Mouse (Mus musculus) CH12.LX (cell line): ENCODE results near the gene Mllt10. TPM values are rescaled to one million over a fixed set of nuclear protein-coding genes. Genes with fewer than 3 reads are reported as not detected.
"Not testable (repeated sequence)": the region's sequence is repeated elsewhere in the genome, so short reads cannot be mapped to it uniquely, and the experiment has no call there.

ENCODE experiments used
- DNase-seq: peaks from one replicate; pipeline ENCODE4 v3.0.0-alpha.2; 2013; ENCODE audit errors: extremely low read depth
- H3K27ac ChIP-seq: 2 replicates; pipeline ENCODE4 v1.5.1; 2012; ENCODE audit warnings: low read depth, mild to moderate bottlenecking, control low read depth, moderate library complexity; ENCODE audit not compliant: insufficient read depth
- H3K27me3 ChIP-seq: replicated peaks from 2 replicates; pipeline ENCODE3; 2012; ENCODE audit warnings: inconsistent platforms
- H3K36me3 ChIP-seq, 2 experiments: replicated peaks in 1 of 2; 2 replicates each; pipeline versions ENCODE3 to v1.6.1; 2012; ENCODE audit warnings: inconsistent platforms in 1 of 2, low read length in 1 of 2, mild to moderate bottlenecking in 1 of 2, mixed read lengths in 1 of 2, moderate library complexity in 1 of 2; ENCODE audit not compliant: control insufficient read depth in 1 of 2, insufficient read depth in 1 of 2
- H3K4me1 ChIP-seq, 2 experiments: 2 replicates each; pipeline ENCODE4 v1.6.1; 2012; ENCODE audit warnings: inconsistent platforms in 1 of 2, moderate library complexity in 1 of 2; ENCODE audit not compliant: insufficient read depth in 2 of 2, control insufficient read depth in 1 of 2
- H3K4me2 ChIP-seq: 2 replicates; pipeline ENCODE4 v1.6.1; 2012; ENCODE audit warnings: low read depth, mild to moderate bottlenecking, control low read depth; ENCODE audit not compliant: poor library complexity, insufficient read depth, severe bottlenecking
- H3K4me3 ChIP-seq, 3 experiments: fragments of 150-350 bp in 1 of 3; sonication (generic) in 1 of 3; replicated peaks in 1 of 3; 2 replicates each; pipeline versions ENCODE3 to v1.5.1; 2011 to 2012; ENCODE audit warnings: low read depth in 2 of 3, low read length in 2 of 3, mild to moderate bottlenecking in 2 of 3, moderate library complexity in 2 of 3, control low read depth in 1 of 3, improper control_type of control experiment in 1 of 3, inconsistent platforms in 1 of 3, mixed read lengths in 1 of 3; ENCODE audit not compliant: poor library complexity in 1 of 3
- H3K79me2 ChIP-seq: replicated peaks from 2 replicates; pipeline ENCODE4 v1.6.1; 2012; ENCODE audit warnings: mild to moderate bottlenecking, moderate library complexity; ENCODE audit not compliant: control insufficient read depth, poor library complexity, insufficient read depth, severe bottlenecking; ENCODE audit errors: extremely low read depth
- H3K9ac ChIP-seq: 2 replicates; pipeline ENCODE4 v1.6.1; 2012; ENCODE audit warnings: low read depth, mild to moderate bottlenecking, control low read depth, moderate library complexity; ENCODE audit not compliant: insufficient read depth
- H3K9me3 ChIP-seq: replicated peaks from 2 replicates; pipeline ENCODE3; 2012; ENCODE audit warnings: low read length, inconsistent platforms, mixed read lengths
- BHLHE40 ChIP-seq: IDR thresholded peaks from 2 replicates; pipeline ENCODE4 v1.6.1; 2011; ENCODE audit warnings: mild to moderate bottlenecking, low read depth, low read length, improper control_type of control experiment
- CHD1 ChIP-seq: IDR thresholded peaks from 2 replicates; pipeline ENCODE4 v1.6.1; 2012; ENCODE audit warnings: low read depth, low read length, improper control_type of control experiment, inconsistent platforms
- ELF1 ChIP-seq: IDR thresholded peaks from 2 replicates; pipeline ENCODE4 v1.6.1; 2014; ENCODE audit warnings: low read depth, mild to moderate bottlenecking, inconsistent platforms, low read length, improper control_type of control experiment
- EP300 ChIP-seq: IDR thresholded peaks from 2 replicates; pipeline ENCODE4 v1.6.1; 2011; ENCODE audit warnings: low read length, improper control_type of control experiment
- GABPA ChIP-seq: IDR thresholded peaks from 2 replicates; pipeline ENCODE4 v1.6.1; 2012; ENCODE audit warnings: low read depth, low read length, improper control_type of control experiment, inconsistent platforms; ENCODE audit not compliant: insufficient replicate concordance
- IRF4 ChIP-seq: IDR thresholded peaks from 2 replicates; pipeline ENCODE4 v1.6.1; 2014; ENCODE audit warnings: low read depth, mild to moderate bottlenecking, inconsistent platforms, low read length, improper control_type of control experiment
- JUN ChIP-seq: IDR thresholded peaks from 2 replicates; pipeline ENCODE4 v1.6.1; 2011; ENCODE audit warnings: low read depth, mild to moderate bottlenecking, low read length, improper control_type of control experiment, moderate library complexity; ENCODE audit not compliant: insufficient read depth
- JUND ChIP-seq: conservative IDR thresholded peaks from 2 replicates; pipeline ENCODE4 v1.6.1; 2011; ENCODE audit warnings: low read depth, low read length, improper control_type of control experiment
- MAFK ChIP-seq: IDR thresholded peaks from 2 replicates; pipeline ENCODE4 v1.6.1; 2011; ENCODE audit warnings: low read length, improper control_type of control experiment; ENCODE audit not compliant: insufficient replicate concordance
- MAZ ChIP-seq: IDR thresholded peaks from 2 replicates; pipeline ENCODE4 v1.6.1; 2012; ENCODE audit warnings: low read depth, mild to moderate bottlenecking, inconsistent platforms, low read length, improper control_type of control experiment, moderate library complexity
- NELFE ChIP-seq: IDR thresholded peaks from 2 replicates; pipeline ENCODE4 v1.6.1; 2011; ENCODE audit warnings: low read depth, low read length, improper control_type of control experiment
- POLR2AphosphoS2 ChIP-seq: IDR thresholded peaks from 2 replicates; pipeline ENCODE4 v1.6.1; 2011; ENCODE audit warnings: low read depth, low read length, improper control_type of control experiment
- RCOR1 ChIP-seq: conservative IDR thresholded peaks from 2 replicates; pipeline ENCODE4 v1.6.1; 2012; ENCODE audit warnings: low read depth, mild to moderate bottlenecking, inconsistent platforms, low read length, improper control_type of control experiment
- TBP ChIP-seq: conservative IDR thresholded peaks from 2 replicates; pipeline ENCODE4 v1.6.1; 2011; ENCODE audit warnings: low read depth, low read length, improper control_type of control experiment
- UBTF ChIP-seq: IDR thresholded peaks from 2 replicates; pipeline ENCODE4 v1.6.1; 2012; ENCODE audit warnings: low read depth, mild to moderate bottlenecking, inconsistent platforms, low read length, improper control_type of control experiment, moderate library complexity
- USF1 ChIP-seq: IDR thresholded peaks from 2 replicates; pipeline ENCODE4 v1.6.1; 2014; ENCODE audit warnings: low read depth, mild to moderate bottlenecking, inconsistent platforms, low read length, improper control_type of control experiment
- USF2 ChIP-seq: conservative IDR thresholded peaks from 2 replicates; pipeline ENCODE4 v1.6.1; 2011; ENCODE audit warnings: low read depth, low read length, improper control_type of control experiment
- ZC3H11A ChIP-seq: IDR thresholded peaks from 2 replicates; pipeline ENCODE4 v1.6.1; 2012; ENCODE audit warnings: low read depth, mild to moderate bottlenecking, inconsistent platforms, low read length, improper control_type of control experiment
- ZKSCAN1 ChIP-seq: IDR thresholded peaks from 2 replicates; pipeline ENCODE4 v1.6.1; 2012; ENCODE audit warnings: low read depth, inconsistent platforms, low read length, improper control_type of control experiment, borderline replicate concordance
- dilution Hi-C: fragments of 300-500 bp; cut with MboI; formaldehyde crosslinking; loops from 2 replicates; pipeline ENCODE4 v1.14.3; 2020; ENCODE audit warnings: low sequenced_read_pairs; ENCODE audit not compliant: extremely low pct_unique_long_range_greater_than_20kb, extremely low pct_ligation_motif_present
- in situ Hi-C: fragments of 300-500 bp; cut with MboI; formaldehyde crosslinking; loops from 3 replicates; pipeline ENCODE4 v1.14.3; 2019; ENCODE audit warnings: low sequenced_read_pairs, low pct_ligation_motif_present, low pct_unique_long_range_greater_than_20kb, mixed read lengths
- polyA plus RNA-seq: library from polyadenylated mRNA; unstranded; fragments of >175 nt; gene quantifications from 2 replicates; pipeline ENCODE4 v1.2.1, GENCODE M21; 2012; ENCODE audit warnings: low read depth; ENCODE audit not compliant: insufficient read length
- total RNA-seq, 2 experiments: library from RNA; depleted of rRNA; stranded (reverse); fragments of 300-350 nt in 1 of 2; fragments of >200 nt in 1 of 2; gene quantifications; 2 replicates each; pipeline ENCODE4 v1.2.3; 2012 to 2014

Mllt10 gene
- total and polyA plus RNA-seq, 3 experiments, result 22.0 to 39.2 (median 27.2) TPM

DNA sequence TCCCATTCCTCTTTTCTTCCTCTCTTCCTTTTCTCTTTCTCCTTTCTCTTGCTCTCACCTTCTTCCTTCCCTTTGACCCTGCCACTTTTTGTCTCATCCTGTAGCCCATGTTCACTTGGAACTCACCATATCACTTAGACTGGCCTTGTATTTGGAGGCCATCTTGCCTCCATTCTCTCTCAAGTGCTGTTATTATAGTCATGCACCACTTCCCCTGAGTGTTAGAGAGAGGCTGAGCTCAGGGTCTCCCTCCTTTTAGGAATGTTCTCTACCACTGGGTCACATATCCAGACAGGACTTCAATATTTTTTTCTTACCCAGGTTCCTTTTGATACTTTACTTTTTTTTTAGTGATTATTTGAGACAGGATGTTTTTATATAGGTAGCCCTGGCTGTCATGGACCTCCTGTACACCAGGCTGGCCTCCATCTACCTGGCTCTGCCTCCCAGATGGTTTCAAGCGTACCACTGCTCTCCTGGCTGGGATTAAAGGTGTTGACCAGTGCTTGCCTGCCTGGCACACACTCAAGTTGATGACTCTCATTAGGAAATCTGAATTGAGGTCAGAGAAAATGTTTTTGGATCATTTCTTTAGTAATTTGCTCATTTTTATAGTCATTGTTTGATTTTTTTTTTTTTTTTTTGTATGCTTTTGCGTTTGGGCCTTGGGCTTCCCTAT lies 25.3 kb downstream of the Mllt10 start:
- dilution Hi-C loops, result no loop called here

DNA sequence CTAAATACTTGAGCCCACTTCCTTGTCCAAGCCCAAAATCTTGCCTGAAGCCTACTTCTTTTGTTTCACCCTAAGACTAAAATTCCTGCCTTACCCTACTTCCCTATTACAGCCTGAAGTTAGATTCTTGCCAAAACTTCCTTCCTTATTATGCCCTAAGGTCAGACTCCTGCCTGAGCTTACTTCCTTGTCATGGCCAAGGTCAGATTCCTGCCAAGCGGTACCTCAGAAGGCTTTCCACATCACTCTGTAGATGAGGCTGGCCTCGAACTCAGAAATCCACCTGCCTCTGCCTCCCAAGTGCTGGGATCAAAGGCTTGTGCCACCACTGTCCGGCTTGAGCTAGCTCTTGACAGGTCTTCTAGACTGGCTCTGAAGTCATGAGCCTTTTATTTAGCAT lies 32.7 kb downstream of the Mllt10 start:
- H3K4me3 ChIP-seq, H3K4me1 ChIP-seq, H3K9ac ChIP-seq, in situ Hi-C loops, DNase-seq, H3K27me3 ChIP-seq, H3K4me2 ChIP-seq, H3K9me3 ChIP-seq, dilution Hi-C loops, H3K27ac ChIP-seq: not testable (repeated sequence)
- Histone ChIP-seq H3K36me3 (peaks cover 35 to 82% of the 10 kb centered on the region in 2 experiments), H3K79me2 (peaks cover 21% of the 10 kb centered on the region)

More for the DNA sequence above, 25.3 kb downstream of the Mllt10 start:
- Histone ChIP-seq H3K27ac (no peak overlapping the region), H3K79me2 (peaks cover 26% of the 10 kb centered on the region), H3K36me3 (peaks cover 32 to 76% of the 10 kb centered on the region in 2 experiments), H3K9ac (no peak overlapping the region), H3K4me2 (no peak overlapping the region), H3K4me3 (no peak overlapping the region), H3K27me3 (no peaks in the 10 kb centered on the region), H3K9me3 (no peaks in the 10 kb centered on the region), H3K4me1 (peaks cover 0 to 5% of the 10 kb centered on the region in 2 experiments; a peak in 1 of 4 replicates)
- TF ChIP-seq NELFE (no peak), MAZ (no peak), IRF4 (no peak), CHD1 (no peak), USF2 (no peak), GABPA (no peak), ELF1 (no peak), BHLHE40 (no peak), ZKSCAN1 (no peak), UBTF (no peak), JUN (no peak), ZC3H11A (no peak)
- no peak for DNase-seq
- in situ Hi-C loops, result no loop called here

GRCm38 (mm10) chr2:18093858-18094257 lies 38.8 kb downstream of the Mllt10 start:
- H3K27me3 ChIP-seq, result no peaks in the 10 kb centered on the region
- peaks cover 37% of the 10 kb centered on the region for H3K79me2 ChIP-seq
- in situ Hi-C loops, result no loop called here
- no peaks in the 10 kb centered on the region for H3K9me3 ChIP-seq
- no peak overlapping the region for H3K4me3 ChIP-seq
- DNase-seq, result no peak
- H3K4me2 ChIP-seq, result no peak overlapping the region
- no peak overlapping the region for H3K9ac ChIP-seq
- H3K36me3 ChIP-seq, result peaks cover 26 to 49% of the 10 kb centered on the region in 2 experiments
- TF ChIP-seq JUND (no peak), TBP (no peak), MAFK (no peak), RCOR1 (no peak), EP300 (no peak), UBTF (no peak), ZC3H11A (no peak), POLR2AphosphoS2 (no peak), USF1 (no peak)
- peak overlapping the region; percentile 32 for H3K27ac ChIP-seq
- peaks cover 8 to 28% of the 10 kb centered on the region in 2 experiments for H3K4me1 ChIP-seq
- dilution Hi-C loops, result no loop called here
